Mouse (Mus musculus): ENCODE results near the gene Gm20696.

DNA sequence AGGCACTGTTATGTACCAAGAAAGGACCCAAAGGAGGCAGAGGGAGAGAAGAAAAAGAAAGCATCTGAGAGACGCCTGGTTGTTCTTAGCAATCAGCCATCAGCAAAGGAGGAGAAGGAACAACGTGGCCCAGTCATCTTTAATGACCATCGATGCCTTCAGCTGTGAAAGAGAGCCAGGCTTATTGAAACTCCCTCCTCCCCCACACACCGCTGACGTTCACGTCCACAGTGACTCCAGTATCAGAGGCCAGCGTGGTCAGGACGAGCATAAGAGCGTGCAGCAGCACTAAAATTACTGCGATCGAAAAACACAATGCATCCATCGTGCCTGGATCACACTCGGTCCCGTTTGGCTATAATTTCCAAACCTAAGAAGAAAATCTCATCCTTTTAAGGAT, 367.4 kb downstream of the Gm20696 start:
- TF ChIP-seq POLR2A (IDR thresholded peaks at IDR 0.05; ENCODE audit: insufficient read depth, low read length) (no peak), CTCF (IDR thresholded peaks at IDR 0.05; ENCODE audit: low read depth, low read length) (no peak)

Measured in ES-Bruce4 (cell line).